Mouse (Mus musculus) embryonic facial prominence, embryonic 13.5 days (tissue): Measurements from ENCODE around the gene Cd68. TPM values are rescaled to one million over a fixed set of nuclear protein-coding genes. Genes with fewer than 3 reads are reported as not detected.

ENCODE experiments used
- ATAC-seq: fragments of 200-750 bp; cut with Nextera tagmentation; 2 replicates; pipeline ENCODE4 v1.8.0; 2017; ENCODE audit warnings: low read depth; ENCODE audit not compliant: insufficient number of reproducible peaks, insufficient read depth, low FRiP score, low TSS enrichment
- H3K27ac ChIP-seq: fragments of 300-500 bp; sonication (generic); 2 replicates; pipeline ENCODE4 v1.5.1; 2015; ENCODE audit warnings: moderate library complexity, mild to moderate bottlenecking, inconsistent platforms
- H3K27me3 ChIP-seq: fragments of 300-500 bp; sonication (generic); 2 replicates; pipeline ENCODE4 v1.6.1; 2015; ENCODE audit warnings: mild to moderate bottlenecking, inconsistent platforms
- H3K36me3 ChIP-seq: fragments of 300-500 bp; sonication (generic); 2 replicates; pipeline ENCODE4 v1.6.1; 2015; ENCODE audit warnings: mild to moderate bottlenecking, inconsistent platforms
- H3K4me1 ChIP-seq: fragments of 300-500 bp; sonication (generic); 2 replicates; pipeline ENCODE4 v1.6.1; 2015; ENCODE audit warnings: inconsistent platforms
- H3K4me2 ChIP-seq: fragments of 300-500 bp; sonication (generic); 2 replicates; pipeline ENCODE4 v1.6.1; 2015; ENCODE audit warnings: moderate library complexity, mild to moderate bottlenecking, inconsistent platforms
- H3K4me3 ChIP-seq: fragments of 300-500 bp; sonication (generic); 2 replicates; pipeline ENCODE4 v1.5.1; 2015; ENCODE audit warnings: mild to moderate bottlenecking, inconsistent platforms
- H3K9ac ChIP-seq: fragments of 300-500 bp; sonication (generic); 2 replicates; pipeline ENCODE4 v1.6.1; 2015; ENCODE audit warnings: mild to moderate bottlenecking, inconsistent platforms
- H3K9me3 ChIP-seq: fragments of 300-500 bp; sonication (generic); 2 replicates; pipeline ENCODE4 v1.6.1; 2016; ENCODE audit warnings: inconsistent platforms
- WGBS: fragments of 180-500 bp; shearing (Covaris S2); methylation state at CpG from one replicate; pipeline ENCODE4 v1.1.7; 2015; ENCODE audit warnings: mixed read lengths; 5-methylcytosine and 5-hydroxymethylcytosine counted together
- polyA plus RNA-seq: library from polyadenylated mRNA; unstranded; fragments of >200 nt; fragmentation: Nextera tagmentation; extraction: Ambion mirVana; gene quantifications from 2 replicates; pipeline ENCODE4 v1.2.1, GENCODE M21; 2015

The Cd68 gene
- polyA plus RNA-seq, 1 experiment from 2014 or later: 11.9 TPM

DNA sequence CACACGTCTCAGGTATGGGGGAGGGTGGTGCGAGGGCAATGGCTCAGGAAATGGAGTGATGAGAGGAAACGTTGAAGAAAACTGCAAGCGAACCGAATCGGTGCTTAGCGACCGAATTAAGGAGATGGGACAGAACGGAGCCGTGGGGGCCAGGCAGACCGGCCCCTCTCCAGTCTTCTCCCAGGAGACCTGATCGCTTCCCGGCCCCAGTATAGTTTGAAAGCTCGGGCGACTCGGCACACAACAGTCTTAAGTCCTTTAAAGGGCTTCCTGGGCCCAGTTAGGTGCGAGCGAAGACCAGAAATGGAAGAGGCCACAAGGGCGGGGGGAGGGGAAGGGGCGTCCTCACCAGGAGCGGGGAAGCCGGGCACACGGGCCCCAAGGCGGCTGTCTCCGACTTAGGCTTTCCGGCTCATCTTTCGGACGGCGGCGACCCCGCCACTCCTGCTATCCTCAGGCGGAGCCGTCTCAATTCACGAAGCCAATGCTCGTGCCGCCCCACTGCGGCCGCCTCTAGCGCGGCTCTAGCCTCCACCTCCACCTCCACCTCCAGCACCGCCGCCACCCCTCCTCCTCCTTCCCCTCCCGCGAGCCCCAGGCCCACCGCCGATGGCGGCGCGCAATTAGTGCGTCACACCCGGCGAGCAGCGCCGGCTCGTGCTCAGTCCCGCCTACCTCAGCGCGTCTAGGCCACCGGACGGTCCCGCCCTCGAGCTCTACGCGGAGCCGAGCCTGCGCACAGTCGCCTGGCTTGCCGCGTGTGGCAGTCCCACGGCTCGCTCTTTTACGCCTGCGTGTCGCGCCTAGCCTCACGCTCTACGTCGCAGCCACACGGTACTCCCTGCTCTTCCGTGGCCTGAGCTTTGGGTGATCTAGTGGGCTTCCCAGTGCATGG lies 15.6 kb upstream of the Cd68 start, which contains the start of gene Senp3:
TSS of gene Senp3 (minus strand) at position 771 of the 895 bp plus-strand sequence.
- Histone ChIP-seq H3K4me3 (peak within 1 kb of the TSS; percentile 81), H3K9me3 (no peaks in the 10 kb centered on the region), H3K9ac (peak within 1 kb of the TSS; percentile 92), H3K27me3 (no peaks in the 10 kb centered on the region), H3K4me2 (peak within 1 kb of the TSS; percentile 93), H3K27ac (peak within 1 kb of the TSS; percentile 97), H3K36me3 (peaks cover 36% of the 10 kb centered on the region), H3K4me1 (peaks cover 51% of the 10 kb centered on the region)
- under 1% methylated on average over 79 of the region's 80 CpGs for WGBS
- ATAC-seq: peak; percentile 92

DNA sequence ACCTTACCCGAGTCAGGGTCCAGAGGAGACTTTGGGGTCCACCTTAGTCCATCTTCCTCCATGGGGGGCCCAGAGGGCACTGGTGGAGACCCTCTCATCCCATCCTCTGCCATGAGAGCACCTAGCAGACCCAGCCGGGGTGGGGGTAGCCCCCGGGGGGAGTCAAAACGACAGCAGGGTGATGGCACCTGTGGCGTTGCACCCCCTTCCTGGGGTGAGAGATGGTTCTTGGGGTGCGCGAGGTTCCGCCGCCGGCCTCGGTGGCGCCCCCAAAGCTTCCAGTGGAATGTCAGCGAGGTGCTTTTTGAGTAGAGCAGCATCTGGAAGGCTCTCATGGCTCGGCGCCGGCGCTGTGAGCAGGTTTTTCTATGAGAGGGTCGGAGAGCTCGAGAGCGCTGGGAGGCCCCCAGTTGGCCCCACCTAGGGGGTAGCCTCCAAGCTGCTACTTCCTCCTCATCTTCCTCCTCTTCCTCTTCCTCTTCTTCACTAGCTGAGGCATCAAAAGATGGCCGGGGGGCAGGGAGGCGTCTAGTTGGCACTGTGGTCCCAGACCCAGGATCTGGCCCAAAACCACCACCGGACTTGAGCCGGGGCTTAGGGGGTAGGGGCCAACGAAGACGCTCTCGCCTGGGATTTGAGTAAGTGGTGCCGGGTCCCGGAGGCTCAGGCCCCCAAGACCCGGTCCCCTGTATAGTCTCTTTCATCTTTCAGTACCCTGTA lies 14.3 kb upstream of the Cd68 start:
- H3K36me3 ChIP-seq: peaks cover 48% of the 10 kb centered on the region
- H3K4me1 ChIP-seq: peaks cover 40% of the 10 kb centered on the region
- ATAC-seq: no peak
- no peaks in the 10 kb centered on the region for H3K27me3 ChIP-seq
- H3K4me3 ChIP-seq: peak overlapping the region; percentile 81
- peak overlapping the region; percentile 93 for H3K4me2 ChIP-seq
- peak overlapping the region; percentile 92; the same call in 1 of the 2 replicates for H3K9ac ChIP-seq
- H3K9me3 ChIP-seq: no peaks in the 10 kb centered on the region
- 91% methylated on average over 30 of the region's 30 CpGs for WGBS
- no peak overlapping the region; the same call in 1 of the 2 replicates for H3K27ac ChIP-seq

DNA sequence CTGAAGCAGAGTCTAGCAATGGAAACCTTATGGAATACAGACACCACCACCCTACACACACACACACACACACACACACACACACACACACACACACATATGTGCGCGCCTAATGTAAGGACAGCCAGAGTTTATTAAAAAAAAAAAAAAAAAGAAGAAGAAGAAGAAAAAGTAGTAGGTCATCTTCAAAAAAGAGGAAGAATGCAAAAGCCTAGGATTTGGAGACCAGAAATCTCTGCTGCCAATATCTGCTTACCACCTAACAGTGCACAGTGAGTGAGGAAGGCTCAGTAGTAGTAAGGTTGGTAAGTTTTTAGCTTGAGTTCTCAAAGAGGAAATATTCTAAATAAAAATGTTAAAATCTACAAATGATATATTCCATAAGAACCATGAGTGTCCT lies 13.2 kb upstream of the Cd68 start:
- Histone ChIP-seq H3K36me3 (peaks cover 60% of the 10 kb centered on the region), H3K27me3 (no peaks in the 10 kb centered on the region), H3K4me2 (peak overlapping the region; percentile 17; the same call in 1 of the 2 replicates), H3K9ac (peak overlapping the region; percentile 28; the same call in 1 of the 2 replicates), H3K27ac (no peak overlapping the region), H3K4me3 (0 out of 2 replicates have a peak overlapping the region, but pooled peaks have one; percentile 6), H3K9me3 (no peaks in the 10 kb centered on the region), H3K4me1 (peaks cover 40% of the 10 kb centered on the region)
- 100% methylated on average over 2 of the region's 2 CpGs for WGBS
- ATAC-seq: no peak

DNA sequence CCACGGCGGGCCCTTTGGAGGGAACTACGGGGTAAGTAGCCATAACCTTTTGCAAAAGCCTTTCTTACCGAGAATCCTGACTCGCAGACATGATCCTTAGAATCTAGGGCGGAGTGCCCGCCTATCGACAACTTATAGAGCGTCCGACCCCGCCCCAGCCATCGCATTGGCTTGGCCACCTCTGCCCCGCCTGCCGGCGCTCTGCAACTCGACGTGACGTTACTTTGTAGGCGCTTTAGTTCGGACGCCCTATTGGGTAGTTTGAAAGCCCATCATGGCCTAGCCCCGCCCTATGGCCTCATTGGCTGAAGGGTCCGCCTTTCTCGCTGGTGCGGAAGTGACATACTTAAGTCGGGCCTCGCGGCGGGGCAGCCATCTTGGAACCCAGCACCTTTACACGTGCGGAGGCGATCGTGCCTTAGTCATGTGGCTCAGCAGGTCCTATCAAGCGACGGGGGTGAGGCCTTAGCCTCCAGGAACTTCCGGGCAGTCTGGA lies 6.3 kb upstream of the Cd68 start, which contains the start of gene Eif4a1:
TSS of gene Eif4a1 (minus strand) at position 213 of the 496 bp plus-strand sequence.
- H3K9ac ChIP-seq: peak within 1 kb of the TSS; percentile 100
- H3K9me3 ChIP-seq: no peaks in the 10 kb centered on the region
- H3K4me1 ChIP-seq: peaks cover 23% of the 10 kb centered on the region
- no peaks in the 10 kb centered on the region for H3K27me3 ChIP-seq
- ATAC-seq: peak; percentile 98
- peak within 1 kb of the TSS; percentile 87 for H3K4me2 ChIP-seq
- peaks cover 77% of the 10 kb centered on the region for H3K36me3 ChIP-seq
- H3K4me3 ChIP-seq: peak within 1 kb of the TSS; percentile 100
- H3K27ac ChIP-seq: peak within 1 kb of the TSS; percentile 98
- WGBS: under 1% methylated on average over 36 of the region's 36 CpGs

DNA sequence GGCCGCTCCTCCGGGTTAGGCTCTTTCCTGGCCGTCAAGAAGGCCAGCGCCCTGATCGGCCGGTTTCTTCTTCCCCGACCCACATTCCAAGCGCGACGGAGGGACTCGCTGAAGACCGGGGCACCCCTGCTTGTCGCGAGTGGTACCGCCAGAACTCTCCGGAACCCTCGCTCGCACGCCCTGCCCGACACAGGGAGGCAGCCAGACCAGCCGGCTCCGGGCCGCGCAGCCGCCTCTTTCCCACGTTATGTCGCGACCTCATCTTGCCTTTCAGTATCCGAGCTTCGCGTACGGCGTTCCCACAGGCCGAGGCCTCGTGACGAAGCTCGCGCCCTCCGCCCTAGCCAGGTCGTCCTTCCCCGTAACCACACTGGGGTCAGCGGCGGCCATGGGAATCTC lies 5.8 kb upstream of the Cd68 start:
- Histone ChIP-seq H3K9ac (peak overlapping the region; percentile 100), H3K4me2 (peak overlapping the region; percentile 87), H3K4me1 (peaks cover 23% of the 10 kb centered on the region), H3K27ac (peak overlapping the region; percentile 98), H3K36me3 (peaks cover 75% of the 10 kb centered on the region), H3K4me3 (peak overlapping the region; percentile 100), H3K9me3 (no peaks in the 10 kb centered on the region), H3K27me3 (no peaks in the 10 kb centered on the region)
- ATAC-seq: peak; percentile 2; the same call in 1 of the 2 replicates
- under 1% methylated on average over 43 of the region's 43 CpGs for WGBS

DNA sequence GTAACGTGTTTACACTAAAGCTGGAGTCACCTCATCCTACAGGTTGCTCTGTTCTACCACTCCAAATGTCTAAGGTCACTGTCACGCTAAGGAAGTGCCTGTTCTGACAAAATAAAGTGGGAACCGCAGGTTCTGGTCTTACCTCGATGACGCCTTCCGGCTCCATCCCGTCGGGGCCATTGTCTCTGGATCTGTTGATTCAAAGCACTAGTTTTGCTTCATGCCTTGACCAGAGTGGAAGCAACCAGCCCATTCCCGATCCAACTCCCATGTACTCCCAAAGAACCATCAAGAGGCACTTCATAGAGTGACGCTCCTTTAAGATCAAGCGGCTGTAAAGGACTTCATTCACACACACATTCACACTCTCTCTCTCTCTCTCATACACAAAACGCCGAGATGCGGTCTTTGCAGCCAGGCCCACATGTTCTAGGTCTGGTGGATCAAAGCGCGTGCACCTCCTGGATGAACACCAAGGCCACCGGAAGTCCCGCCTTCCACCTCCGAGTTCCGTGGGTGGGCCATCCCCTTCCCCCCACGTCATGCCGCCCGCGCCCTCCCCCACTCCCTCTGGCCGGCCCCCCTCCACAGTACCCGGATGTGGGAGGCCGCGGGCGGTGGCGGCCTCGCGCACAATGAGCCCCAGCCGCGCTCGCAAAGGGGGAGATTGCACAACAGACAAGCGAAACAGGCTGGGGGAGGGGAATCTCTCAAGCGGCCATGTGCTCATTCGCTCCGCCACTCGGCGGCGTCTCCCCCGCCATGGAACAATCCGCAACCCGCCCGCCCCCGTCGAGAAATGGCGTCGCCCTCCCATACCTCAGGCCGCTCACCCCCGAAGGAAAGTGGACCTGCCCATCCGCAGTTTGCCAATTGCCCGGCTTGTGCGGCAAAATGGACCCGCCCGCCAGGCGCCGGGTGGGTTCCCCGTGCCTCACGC lies 5.1 kb upstream of the Cd68 start:
- peak; percentile 59 for ATAC-seq

DNA sequence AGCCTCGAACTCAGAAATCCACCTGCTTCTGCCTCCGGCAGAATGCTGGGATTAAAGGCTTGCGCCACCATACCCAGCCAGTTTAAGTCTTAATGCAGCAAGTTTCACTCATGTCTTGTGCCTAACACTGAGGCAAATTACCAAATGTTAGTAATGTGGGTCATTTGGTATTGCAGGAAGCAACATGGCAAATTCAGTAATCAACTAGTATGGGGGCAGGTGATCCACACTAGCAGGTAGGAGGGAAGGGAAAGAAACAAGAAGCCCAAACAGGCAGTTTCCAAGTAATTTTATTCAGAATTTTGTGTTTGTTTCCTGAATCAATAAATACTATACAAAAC lies 682 bp upstream of the Cd68 start:
- no peak overlapping the region for H3K27ac ChIP-seq
- no peak overlapping the region for H3K9ac ChIP-seq
- H3K4me1 ChIP-seq: peaks cover 29% of the 10 kb centered on the region
- no peak overlapping the region for H3K4me3 ChIP-seq
- no peak for ATAC-seq
- WGBS: 81% methylated on average over 3 of the region's 3 CpGs
- H3K9me3 ChIP-seq: no peaks in the 10 kb centered on the region
- peaks cover 70% of the 10 kb centered on the region for H3K36me3 ChIP-seq
- no peak overlapping the region for H3K4me2 ChIP-seq
- no peaks in the 10 kb centered on the region for H3K27me3 ChIP-seq

More for the DNA sequence above, 5.1 kb upstream of the Cd68 start:
- Histone ChIP-seq H3K9me3 (no peaks in the 10 kb centered on the region), H3K4me2 (peak overlapping the region; percentile 87), H3K36me3 (peaks cover 75% of the 10 kb centered on the region), H3K4me3 (peak overlapping the region; percentile 100), H3K4me1 (peaks cover 23% of the 10 kb centered on the region), H3K27ac (peak overlapping the region; percentile 98), H3K9ac (peak overlapping the region; percentile 100), H3K27me3 (no peaks in the 10 kb centered on the region)
- WGBS: under 1% methylated on average over 58 of the region's 61 CpGs

DNA sequence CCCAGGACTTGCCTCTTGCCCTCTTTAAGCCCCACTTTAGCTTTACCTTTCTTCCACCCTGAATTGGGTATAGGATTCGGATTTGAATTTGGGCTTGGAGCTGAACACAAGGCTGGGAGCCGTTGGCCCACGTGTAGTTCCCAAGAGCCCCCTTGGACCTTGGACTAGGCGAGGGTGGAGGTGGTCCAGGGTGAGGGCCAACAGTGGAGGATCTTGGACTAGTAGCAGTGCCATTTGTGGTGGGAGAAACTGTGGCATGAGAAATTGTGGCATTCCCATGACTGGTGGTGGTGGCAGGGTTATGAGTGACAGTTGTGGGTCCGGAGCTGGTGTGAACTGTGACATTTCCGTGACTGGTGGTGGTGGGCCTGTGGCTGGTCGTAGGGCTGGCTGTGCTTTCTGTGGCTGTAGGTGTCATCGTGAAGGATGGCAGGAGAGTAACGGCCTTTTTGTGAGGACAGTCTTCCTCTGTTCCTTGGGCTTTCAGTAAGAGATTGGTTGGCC lies 444 bp downstream of the Cd68 start:
- no peak for ATAC-seq
- H3K27me3 ChIP-seq: no peaks in the 10 kb centered on the region
- H3K9ac ChIP-seq: no peak overlapping the region
- peak overlapping the region; percentile 44; the same call in 1 of the 2 replicates for H3K27ac ChIP-seq
- H3K4me2 ChIP-seq: no peak overlapping the region
- 74% methylated on average over 9 of the region's 9 CpGs for WGBS
- no peak overlapping the region for H3K4me3 ChIP-seq
- peaks cover 67% of the 10 kb centered on the region for H3K36me3 ChIP-seq
- H3K4me1 ChIP-seq: peaks cover 34% of the 10 kb centered on the region
- H3K9me3 ChIP-seq: no peaks in the 10 kb centered on the region

DNA sequence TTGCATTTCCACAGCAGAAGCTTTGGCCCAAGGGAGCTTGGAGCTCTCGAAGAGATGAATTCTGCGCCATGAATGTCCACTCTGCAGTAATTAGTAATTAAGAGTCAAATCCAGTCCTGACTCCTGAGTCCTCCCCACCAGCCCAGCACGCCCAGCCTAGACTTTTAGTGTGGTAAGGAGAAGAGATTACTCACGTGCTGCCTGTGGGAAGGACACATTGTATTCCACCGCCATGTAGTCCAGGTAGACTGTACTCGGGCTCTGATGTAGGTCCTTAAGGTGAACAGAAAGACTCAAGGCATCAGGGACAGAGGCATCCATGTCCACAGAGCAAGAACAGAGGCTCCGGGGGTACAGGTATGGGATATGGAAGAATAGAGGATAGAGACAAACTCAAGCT lies 1.1 kb downstream of the Cd68 start:
- peaks cover 60% of the 10 kb centered on the region for H3K36me3 ChIP-seq
- no peak overlapping the region for H3K27ac ChIP-seq
- 90% methylated on average over 7 of the region's 7 CpGs for WGBS

DNA sequence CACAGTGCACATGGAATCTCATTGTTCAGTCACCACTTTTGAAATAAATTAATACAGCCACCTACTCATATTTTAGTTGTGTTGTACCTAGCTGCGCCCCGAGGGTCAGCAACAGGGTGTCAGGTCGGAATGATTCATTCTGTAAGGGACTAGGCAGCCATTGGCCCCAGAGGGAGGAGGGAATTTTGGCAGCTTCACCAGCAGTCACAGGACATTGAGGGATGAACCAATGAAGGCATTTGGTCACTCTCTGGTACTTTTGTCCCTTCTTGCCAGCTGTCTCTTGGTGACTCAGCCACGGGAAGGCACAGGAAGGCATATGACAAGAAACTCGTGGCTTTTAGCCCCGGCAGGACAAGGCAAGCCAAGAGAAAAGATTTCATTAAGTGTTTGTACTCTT lies 2.2 kb downstream of the Cd68 start:
- Histone ChIP-seq H3K9ac (no peak overlapping the region), H3K36me3 (peaks cover 56% of the 10 kb centered on the region), H3K9me3 (no peaks in the 10 kb centered on the region), H3K4me2 (peak overlapping the region; percentile 61; the same call in 1 of the 2 replicates), H3K27ac (peak overlapping the region; percentile 98; the same call in 1 of the 2 replicates), H3K4me3 (no peak overlapping the region), H3K4me1 (peaks cover 18% of the 10 kb centered on the region), H3K27me3 (no peaks in the 10 kb centered on the region)
- WGBS: 88% methylated on average over 6 of the region's 6 CpGs
- no peak for ATAC-seq

More for the DNA sequence above, 1.1 kb downstream of the Cd68 start:
- H3K9me3 ChIP-seq: no peaks in the 10 kb centered on the region
- H3K4me3 ChIP-seq: no peak overlapping the region
- no peaks in the 10 kb centered on the region for H3K27me3 ChIP-seq
- no peak overlapping the region for H3K4me2 ChIP-seq
- H3K9ac ChIP-seq: no peak overlapping the region
- peaks cover 27% of the 10 kb centered on the region for H3K4me1 ChIP-seq
- no peak for ATAC-seq
